Mouse (Mus musculus): Measurements from ENCODE around the gene Erf.
A peak's percentile ranks its signal among the peaks of the same experiment; 100 is the strongest.

The Erf gene

GRCm38 (mm10) chr7:25237249-25238014, 13.1 kb downstream of the Erf start, which contains the start of gene Gsk3a:
Gene Gsk3a (minus strand): TSS chr7:25237851.
- DNase-seq, result peak; percentile 98

- no peak for DNase-seq
Measured at GRCm38 (mm10) chr7:25235526-25235925, 15.0 kb downstream of the Erf start.

- DNase-seq, result no peak
Measured at GRCm38 (mm10) chr7:25233061-25233460, 17.5 kb downstream of the Erf start.

DNA sequence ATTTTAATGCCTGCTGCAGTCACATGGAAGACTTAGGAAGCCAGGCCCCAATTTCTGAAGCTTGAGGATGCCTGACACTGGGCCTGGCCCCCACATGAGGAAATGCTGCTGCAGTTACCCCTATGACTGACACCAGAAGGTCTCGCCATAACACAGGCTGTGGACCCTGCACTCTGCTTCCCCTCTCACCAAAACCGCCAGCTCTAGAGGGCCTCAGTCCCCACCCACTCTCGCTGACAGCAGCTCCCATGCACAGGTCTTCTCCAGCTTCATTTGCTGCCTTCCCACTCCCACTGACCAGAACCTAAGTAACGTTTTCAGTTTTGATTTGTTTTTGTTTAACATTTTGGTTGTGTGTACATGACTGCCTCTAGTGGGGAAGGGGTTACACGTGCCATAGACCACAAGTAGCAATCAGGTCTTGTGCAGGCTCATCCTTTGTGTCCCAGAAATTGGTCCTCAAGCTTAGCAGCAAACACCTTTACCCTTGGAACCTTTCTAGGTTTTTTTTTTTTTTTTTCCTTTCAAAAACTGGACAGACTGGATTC, 18.4 kb downstream of the Erf start:
- no peak for DNase-seq

- no peak for DNase-seq
Measured at GRCm38 (mm10) chr7:25230690-25231285, 19.8 kb downstream of the Erf start.

DNA sequence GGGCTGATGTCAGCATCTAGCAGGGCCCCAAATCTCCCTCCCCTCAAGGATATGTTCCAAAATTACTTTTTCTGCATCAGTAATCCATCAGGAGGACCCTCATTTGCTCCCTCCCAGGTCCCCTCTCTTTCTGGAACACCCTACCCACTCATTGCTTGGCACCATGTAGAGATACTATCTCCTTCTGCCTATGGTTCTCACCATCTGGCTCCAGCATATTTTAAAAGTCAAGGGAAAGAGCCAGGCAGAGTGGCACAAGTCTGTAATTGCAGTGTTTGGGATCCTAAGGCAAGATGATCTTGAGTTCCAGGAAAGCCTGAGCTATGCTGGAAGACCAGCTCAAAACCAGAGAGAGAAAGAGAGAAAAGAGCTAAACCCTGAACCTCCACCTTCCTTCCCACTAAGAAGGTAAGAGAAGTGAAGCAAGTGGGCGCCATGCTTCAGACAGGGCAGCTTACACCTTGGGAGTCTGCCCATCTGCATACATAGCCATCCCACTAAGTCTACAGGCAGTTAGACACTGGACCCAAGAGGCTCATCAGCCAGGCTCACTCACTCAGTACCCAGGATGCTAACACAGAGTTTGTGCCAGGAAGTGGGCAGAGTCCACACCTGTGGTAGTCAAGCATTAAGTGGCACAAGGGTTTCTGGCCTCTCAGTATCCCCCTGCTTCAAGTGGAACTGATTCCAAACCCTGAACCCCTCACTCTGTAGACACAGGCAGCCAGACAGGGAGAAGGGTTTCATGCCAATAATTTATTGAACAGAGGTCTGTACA, 22.8 kb downstream of the Erf start:
- peak; percentile 61 to 72 for DNase-seq

DNA sequence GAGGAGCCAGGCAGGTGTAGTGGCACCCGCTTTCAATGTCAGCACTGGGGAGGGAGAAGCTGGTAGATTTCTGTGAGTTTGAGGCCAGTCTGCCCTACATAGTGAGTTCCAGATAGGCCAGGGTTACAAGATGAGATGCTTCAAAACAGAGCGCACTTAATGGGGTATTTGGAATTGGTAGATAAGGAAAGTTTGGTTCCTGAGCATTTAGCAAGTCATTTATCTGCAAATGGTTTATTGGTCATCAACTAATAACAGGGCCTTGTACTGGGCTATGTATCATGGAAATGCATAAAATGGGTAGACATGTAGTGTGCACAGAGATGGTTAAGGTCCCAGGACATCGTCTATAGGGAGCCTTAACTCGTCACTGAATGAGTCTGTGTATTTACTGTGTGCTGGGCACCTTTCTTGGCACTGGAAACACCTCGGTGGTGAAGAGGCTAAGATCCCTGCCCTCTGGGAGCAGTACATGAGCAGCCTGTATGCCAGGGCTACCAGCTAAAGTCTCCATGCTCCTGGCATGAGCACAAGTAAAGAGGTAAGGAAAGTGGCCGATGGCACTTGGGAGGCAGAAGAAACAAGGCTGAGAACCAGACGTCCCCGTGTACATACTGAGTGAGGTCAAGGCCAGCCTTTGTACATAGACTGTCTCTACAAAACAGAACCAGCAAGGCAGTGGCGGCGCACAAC, 28.1 kb downstream of the Erf start:
- DNase-seq, result no peak

- peak; percentile 98 for DNase-seq
Measured at GRCm38 (mm10) chr7:25221102-25221883, 29.3 kb downstream of the Erf start, which contains the start of gene Zfp526. Gene Zfp526 (plus strand): TSS chr7:25221425.

DNA sequence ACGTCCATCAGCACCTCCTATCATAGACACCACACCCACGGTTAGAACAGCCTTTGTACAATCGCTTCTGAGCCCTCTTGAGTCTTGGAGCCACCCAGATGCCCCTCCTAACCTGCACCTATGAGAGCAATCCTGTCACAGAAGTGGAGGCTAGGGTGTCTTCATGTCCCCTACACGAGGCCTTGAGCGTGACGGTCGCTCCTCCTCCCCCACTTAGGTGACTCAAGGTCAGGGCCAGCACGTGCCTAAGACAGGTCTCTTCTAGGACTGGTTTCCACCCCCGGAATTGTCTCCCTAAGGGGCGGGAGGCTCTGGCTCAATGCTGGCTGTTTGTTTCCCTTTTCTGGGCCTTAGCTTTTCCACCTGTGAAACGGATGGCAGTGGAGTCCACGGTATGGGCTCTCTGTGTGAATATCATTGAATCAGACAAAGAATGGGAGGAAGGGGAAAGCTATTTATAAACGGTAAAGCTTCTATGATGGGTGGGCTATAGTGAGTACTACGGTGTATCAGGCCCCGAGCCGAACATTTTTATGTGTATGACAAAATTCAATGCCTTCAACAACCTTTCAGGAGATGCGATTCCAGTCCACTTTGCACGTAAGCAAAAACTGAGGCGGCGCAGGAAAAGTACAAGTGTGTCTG, 30.0 kb downstream of the Erf start, which contains the start of gene Dedd2:
Gene Dedd2, minus strand, starts transcription at position 159 of the 645 bp plus-strand sequence.
- DNase-seq, result peak; percentile 68 to 72

GRCm38 (mm10) chr7:25219756-25220456, 30.7 kb downstream of the Erf start:
- DNase-seq, result peak; percentile 97

DNA sequence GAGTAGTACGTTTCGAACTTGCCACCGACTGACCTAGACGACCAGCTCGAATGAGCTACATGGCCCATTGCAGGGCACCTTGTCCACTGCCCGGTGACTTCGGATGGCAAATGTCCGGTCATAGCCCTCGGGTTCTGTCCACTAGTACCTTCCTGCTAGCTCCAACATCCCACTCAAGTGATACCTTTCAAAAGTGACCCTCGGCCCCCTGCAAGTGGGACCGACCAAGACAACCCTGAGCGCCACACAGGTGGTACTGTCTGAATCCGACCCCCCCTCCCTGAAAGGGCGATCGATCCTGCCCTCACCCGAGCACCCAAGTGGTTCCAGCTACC, 31.2 kb downstream of the Erf start:
- DNase-seq, result peak in 1 of 2 experiments; percentile 36

DNA sequence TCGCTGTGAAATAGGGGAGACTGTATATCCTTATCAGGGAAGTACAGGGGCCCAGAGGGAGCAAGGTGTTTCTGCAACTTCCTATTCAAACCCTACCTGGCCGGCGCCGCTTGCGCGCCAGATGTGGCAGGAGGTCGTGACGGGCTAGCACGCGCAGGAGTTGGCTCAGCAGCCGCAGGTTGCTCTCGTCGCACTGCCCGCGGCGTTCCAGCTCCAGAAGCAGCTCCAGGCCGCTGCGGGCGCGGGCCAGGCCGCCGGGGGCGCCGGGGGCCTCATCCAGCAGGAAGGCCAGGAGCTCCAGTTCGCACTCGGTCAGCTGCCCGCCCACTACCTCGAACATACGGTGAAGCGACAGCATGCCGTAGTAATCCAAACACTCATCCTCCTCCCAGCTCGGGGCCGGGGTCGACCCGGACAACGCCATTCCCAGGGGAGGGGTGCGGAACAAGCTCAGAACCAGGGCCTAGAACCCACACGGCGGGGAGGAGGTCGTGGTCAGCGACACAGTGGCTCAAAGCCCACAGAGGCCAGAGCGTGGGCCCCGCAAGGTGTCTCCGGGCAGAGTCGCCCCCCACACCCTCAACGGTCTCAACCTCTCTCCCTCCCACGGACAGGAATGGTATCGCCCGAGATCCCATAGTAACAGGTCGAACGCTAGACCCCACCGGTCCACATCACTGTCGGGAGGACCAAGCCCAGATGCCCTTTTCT, 31.7 kb downstream of the Erf start:
- DNase-seq, result peak; percentile 41 to 42

- DNase-seq, result peak; percentile 44 to 52
Measured at GRCm38 (mm10) chr7:25217653-25218395, 32.7 kb downstream of the Erf start.

DNA sequence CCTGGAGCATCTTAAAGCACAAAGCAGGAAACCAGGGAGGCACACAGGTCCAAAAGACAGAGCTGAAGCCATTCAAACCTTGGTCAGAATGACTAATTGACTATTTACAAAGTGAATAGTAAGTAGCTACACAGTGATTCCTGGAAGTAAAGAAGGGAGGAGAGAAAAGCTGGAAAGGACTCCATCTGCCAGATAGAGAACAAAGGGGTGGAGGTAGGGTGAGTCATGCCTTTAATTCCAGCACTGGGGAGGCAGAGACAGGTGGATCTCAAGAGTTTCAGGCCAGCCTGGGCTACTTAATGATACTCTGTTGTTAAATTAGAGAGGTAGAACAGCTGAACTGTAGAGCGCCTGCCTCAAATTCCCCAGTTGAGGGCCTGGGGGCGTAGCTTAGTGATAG, 36.4 kb downstream of the Erf start:
- DNase-seq, result no peak

GRCm38 (mm10) chr7:25213099-25213498, 37.5 kb downstream of the Erf start:
- no peak for DNase-seq

DNA sequence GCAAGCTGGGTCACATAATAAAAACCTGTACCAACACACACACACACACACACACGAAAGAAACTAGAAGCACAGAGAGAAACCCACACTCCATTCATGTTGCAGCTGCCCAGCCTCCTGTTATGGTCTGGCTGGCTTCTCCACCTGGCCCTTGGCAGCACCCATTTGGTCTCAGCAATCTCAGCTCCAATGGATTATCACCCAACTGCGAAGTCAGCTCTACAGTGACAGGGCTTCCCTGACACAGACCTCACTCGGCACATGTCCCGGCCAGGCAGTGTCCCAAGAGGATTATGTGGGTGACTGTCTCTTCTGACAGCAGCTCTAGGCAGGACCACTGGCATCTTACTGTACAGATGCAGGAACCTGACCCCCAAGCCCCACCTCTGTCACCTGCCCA, 40.1 kb downstream of the Erf start:
- no peak for DNase-seq

DNA sequence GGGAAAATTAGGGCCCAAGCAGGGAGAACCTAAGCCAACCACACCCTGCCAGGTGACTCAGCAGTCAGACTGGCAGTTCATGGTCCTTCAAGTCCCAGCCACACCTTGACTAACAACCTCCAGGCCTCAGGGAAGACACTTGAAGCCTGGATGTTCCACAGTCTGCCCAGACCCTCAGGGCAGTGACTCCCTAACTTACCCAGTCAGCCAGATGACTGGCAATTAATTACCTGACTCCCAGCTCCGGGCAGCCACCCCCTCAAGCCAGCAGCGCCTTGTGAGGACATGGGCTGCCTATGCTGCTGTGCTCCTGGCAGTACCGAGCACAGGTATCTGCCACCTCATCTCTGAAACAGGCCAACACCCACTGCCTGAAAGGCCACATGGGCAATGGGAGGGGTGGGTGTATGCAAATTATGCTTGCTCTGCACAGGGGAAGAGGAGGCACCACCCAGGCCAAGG, 41.4 kb downstream of the Erf start:
- no peak for DNase-seq

DNA sequence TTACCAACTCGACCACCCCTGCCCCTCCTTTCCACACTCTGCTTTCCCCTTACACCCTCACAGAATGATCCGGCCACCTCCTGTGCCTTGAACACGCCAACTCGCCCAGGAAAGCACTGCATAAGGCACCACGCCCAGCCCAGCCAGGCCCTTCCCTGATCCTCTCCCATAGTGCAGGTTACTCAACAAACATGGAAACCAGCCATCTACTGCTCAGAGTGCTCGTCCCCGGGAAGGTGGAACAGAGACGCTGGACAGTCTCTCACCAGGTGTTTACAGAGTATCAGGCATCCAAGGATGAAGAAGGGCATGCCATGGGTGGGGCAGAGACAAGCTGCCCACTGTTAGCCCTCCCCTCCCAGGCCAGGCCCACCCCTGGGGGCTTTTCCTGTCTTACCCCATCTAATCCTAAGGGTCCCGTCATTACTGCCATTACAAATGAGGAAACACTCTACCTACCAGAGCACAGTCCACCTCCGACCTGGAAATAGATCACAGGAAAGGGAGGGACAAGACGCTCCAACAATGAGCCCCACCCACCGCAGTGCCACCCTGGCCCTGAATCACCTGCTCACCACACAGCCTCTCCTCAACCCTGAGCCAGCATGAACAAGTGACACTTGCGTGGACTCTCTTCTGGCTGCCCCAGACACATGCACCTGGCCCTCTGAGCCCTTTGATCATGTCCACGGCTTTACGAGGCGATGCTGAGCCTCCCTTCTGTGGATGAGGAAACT, 44.3 kb downstream of the Erf start:
- DNase-seq, result no peak
